Mouse (Mus musculus) kidney, postnatal 4 days (tissue): ENCODE results near the gene Ero1l.

Source experiments
- DNase-seq, 2 experiments: peaks; one replicate each; pipeline ENCODE4 v3.0.0; 2021; ENCODE audit warnings: mixed read lengths in 2 of 2

Gene Ero1l

DNA sequence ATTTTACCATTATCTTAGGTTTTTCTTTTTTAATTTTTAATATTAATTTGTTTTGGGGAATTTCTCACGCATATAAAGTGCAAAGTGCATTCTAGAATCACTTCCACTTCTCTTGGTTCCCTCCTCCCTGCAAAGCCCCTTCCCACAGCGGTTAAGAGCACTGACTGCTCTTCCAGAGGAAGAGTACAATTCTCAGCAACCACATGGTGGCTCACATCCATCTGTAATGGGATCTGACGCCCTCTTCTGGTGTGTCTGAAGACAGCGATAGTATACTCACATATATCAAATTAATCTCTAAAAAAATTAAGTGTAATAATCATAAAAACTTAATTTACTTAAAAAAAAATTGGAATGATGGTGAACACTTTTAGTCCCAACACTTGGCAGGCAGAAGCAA is 14.2 kb downstream of the Ero1l start:
- no peak for DNase-seq

DNA sequence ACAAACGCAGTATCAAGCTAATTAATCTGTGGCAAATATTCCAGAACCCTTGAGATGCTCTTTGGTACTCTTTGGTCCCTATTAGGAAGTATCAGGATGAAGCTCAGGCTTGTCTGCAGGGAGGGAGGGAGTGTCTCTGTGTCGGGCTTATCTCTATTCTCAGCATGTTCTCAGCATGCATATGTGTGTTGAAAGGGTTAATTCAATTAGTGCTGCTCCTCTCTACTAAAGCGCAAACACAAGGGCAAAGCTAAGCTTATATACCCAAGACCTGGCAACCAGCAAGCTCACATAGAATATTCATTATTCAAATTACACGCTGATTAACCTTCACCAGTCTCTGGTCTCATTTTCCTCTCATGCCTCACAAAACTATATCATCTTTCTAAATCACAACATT is 14.6 kb downstream of the Ero1l start:
- no peak for DNase-seq

GRCm38 (mm10) chr14:45291608-45292007 is 27.0 kb downstream of the Ero1l start:
- no peak for DNase-seq

GRCm38 (mm10) chr14:45282066-45282465 is 36.5 kb downstream of the Ero1l start:
- DNase-seq = no peak

DNA sequence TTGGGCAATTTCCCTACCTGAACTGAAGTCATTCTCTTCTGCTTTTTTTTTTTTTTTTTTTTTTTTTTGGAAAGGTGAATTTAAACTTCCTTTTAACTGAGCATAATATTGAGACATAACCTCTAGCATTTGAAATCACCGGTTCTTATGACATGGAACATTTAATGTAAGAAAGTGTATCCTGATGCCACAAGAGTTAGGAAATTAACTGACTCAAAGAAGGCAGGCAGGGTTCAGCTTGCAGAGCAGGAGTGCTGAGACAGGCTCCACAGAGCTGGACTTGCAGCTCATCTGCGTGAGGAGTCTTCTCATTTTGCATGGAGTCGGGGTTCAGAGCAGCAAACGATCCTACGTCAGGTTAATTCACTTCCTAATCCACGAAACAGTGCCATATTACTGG is 42.8 kb downstream of the Ero1l start:
- DNase-seq = no peak

DNA sequence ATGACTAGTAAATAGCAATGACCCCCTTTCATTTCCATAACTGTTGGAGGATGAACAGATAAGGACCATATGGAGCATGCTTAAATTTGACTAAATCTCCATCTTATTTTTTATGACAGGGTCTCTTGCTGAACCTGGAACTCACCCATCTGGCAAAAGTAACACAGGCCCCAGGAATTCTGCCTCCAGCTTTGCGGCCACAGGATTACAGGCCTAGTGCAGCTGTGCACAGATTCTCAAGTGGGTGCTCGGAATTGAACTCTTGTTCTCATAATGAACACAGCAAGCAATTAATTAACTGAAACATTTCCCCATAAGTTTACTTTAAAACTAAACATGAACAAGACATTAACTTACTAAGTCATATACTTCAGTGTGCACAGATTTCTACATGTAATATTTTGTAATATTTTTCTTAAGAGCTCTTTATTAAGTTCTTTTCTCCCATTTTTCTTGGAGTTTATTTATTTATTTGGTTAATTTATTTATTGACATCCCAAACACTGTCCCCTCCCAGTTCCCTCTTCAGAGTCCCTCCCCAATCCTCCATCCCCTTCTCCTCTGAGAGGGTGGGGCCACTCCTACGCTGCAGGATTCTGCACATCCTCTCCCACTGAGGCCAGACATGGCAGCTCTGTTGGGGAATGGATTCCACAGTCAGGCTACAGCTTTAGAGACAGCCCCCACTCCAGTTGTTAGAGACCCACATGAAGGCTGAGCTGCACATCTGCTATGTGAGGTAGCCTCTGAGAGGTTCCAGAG is 54.6 kb downstream of the Ero1l start:
- no peak for DNase-seq

- DNase-seq = no peak
Measured at GRCm38 (mm10) chr14:45251548-45252076, 67.0 kb downstream of the Ero1l start.

DNA sequence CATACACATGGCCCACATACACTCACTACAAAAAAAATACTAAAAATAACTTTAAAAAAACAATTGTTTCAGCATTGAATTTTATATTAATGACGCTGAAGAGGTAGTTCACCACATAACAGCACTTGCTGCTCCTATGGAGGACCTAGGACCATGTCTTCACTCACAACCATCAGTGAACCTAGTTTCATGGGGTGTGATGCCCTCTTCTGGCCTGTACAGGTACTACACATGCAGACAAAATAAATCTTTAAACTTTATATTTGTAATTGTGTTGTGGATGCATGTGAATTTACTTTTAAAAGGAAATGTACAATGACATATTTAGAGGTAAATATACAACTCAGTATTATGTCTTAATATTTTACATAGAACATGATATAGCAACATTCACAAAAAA is 77.0 kb downstream of the Ero1l start:
- DNase-seq = peak in 1 of 2 experiments; percentile 3

GRCm38 (mm10) chr14:45239042-45239441 is 79.5 kb downstream of the Ero1l start:
- DNase-seq = no peak
